Mouse (Mus musculus) myocyte (in vitro differentiated cells): ENCODE data around the gene Ptx3. TPM values are rescaled to one million over a fixed set of nuclear protein-coding genes. Genes with fewer than 3 reads are reported as not detected.
"Not testable (repeated sequence)": the region's sequence is repeated elsewhere in the genome, so short reads cannot be mapped to it uniquely, and the experiment has no call there.

Experiments used
- H3K27me3 ChIP-seq: one replicate; pipeline ENCODE4 v1.6.1; 2011; ENCODE audit not compliant: control insufficient read depth, insufficient read depth, insufficient read length
- H3K36me3 ChIP-seq: one replicate; pipeline ENCODE4 v1.6.1; 2011; ENCODE audit not compliant: control insufficient read depth, insufficient read depth
- H3K4me2 ChIP-seq: one replicate; pipeline ENCODE4 v1.6.1; 2011; ENCODE audit warnings: low read depth, control low read depth
- H3K4me3 ChIP-seq: one replicate; pipeline ENCODE4 v1.5.1; 2011; ENCODE audit warnings: mild to moderate bottlenecking, control low read depth, moderate library complexity
- H3K79me2 ChIP-seq: one replicate; pipeline ENCODE4 v1.6.1; 2011; ENCODE audit not compliant: control insufficient read depth, insufficient read depth
- H3ac ChIP-seq: one replicate; pipeline ENCODE4 v1.6.1; 2011; ENCODE audit not compliant: control insufficient read depth, insufficient read length
- CEBPB ChIP-seq: IDR thresholded peaks from 2 replicates; pipeline ENCODE4 v1.6.1; 2011; ENCODE audit warnings: mild to moderate bottlenecking, moderate library complexity; ENCODE audit not compliant: poor library complexity, insufficient read depth, severe bottlenecking
- E2F4 ChIP-seq: IDR thresholded peaks from one replicate; pipeline ENCODE4 v1.6.1; 2011; ENCODE audit warnings: mild to moderate bottlenecking, control low read depth, moderate library complexity; ENCODE audit not compliant: insufficient read depth
- MAX ChIP-seq: IDR thresholded peaks from one replicate; pipeline ENCODE4 v1.6.1; 2011; ENCODE audit warnings: low read depth, mild to moderate bottlenecking, control low read depth
- MYOD1 ChIP-seq, 3 experiments: IDR thresholded peaks; one replicate each; pipeline ENCODE4 v1.6.1; 2011; ENCODE audit warnings: control low read depth in 2 of 3, low read depth in 2 of 3, mild to moderate bottlenecking in 2 of 3, moderate library complexity in 1 of 3; ENCODE audit not compliant: insufficient read length in 2 of 3, control insufficient read depth in 1 of 3
- MYOG ChIP-seq, 3 experiments: IDR thresholded peaks; one replicate each; pipeline ENCODE4 v1.6.1; 2011; ENCODE audit warnings: control low read depth in 2 of 3, low read depth in 2 of 3, mild to moderate bottlenecking in 2 of 3; ENCODE audit not compliant: insufficient read length in 2 of 3, control insufficient read depth in 1 of 3, insufficient read depth in 1 of 3
- POLR2A ChIP-seq: IDR thresholded peaks from one replicate; pipeline ENCODE4 v1.6.1; 2011; ENCODE audit warnings: low read depth, mild to moderate bottlenecking, control low read depth, moderate library complexity; ENCODE audit not compliant: insufficient read length
- POLR2AphosphoS2 ChIP-seq: IDR thresholded peaks from one replicate; pipeline ENCODE4 v1.6.1; 2011; ENCODE audit warnings: low read depth, control low read depth; ENCODE audit not compliant: insufficient read length
- REST ChIP-seq: IDR thresholded peaks from one replicate; pipeline ENCODE4 v1.6.1; 2011; ENCODE audit warnings: mild to moderate bottlenecking, control low read depth, moderate library complexity; ENCODE audit not compliant: insufficient read depth, insufficient read length
- SRF ChIP-seq: IDR thresholded peaks from one replicate; pipeline ENCODE4 v1.6.1; 2011; ENCODE audit warnings: low read depth; ENCODE audit not compliant: control insufficient read depth, insufficient read length
- TCF12 ChIP-seq: IDR thresholded peaks from one replicate; pipeline ENCODE4 v1.6.1; 2011; ENCODE audit warnings: mild to moderate bottlenecking, control low read depth; ENCODE audit not compliant: poor library complexity, insufficient read depth, severe bottlenecking
- TCF3 ChIP-seq: IDR thresholded peaks from one replicate; pipeline ENCODE4 v1.6.1; 2011; ENCODE audit warnings: low read depth, control low read depth; ENCODE audit not compliant: insufficient read length
- USF1 ChIP-seq: IDR thresholded peaks from one replicate; pipeline ENCODE4 v1.6.1; 2011; ENCODE audit warnings: low read depth, mild to moderate bottlenecking, control low read depth, moderate library complexity
- polyA plus RNA-seq: library from polyadenylated mRNA; unstranded; fragments of >200 nt; fragmentation: generic; extraction: Trizol; gene quantifications from one replicate; pipeline ENCODE4 v1.2.1, GENCODE M21; 2012; ENCODE audit warnings: missing spikeins

Gene Ptx3
- polyA plus RNA-seq, 1 experiment: 0.88 TPM

DNA sequence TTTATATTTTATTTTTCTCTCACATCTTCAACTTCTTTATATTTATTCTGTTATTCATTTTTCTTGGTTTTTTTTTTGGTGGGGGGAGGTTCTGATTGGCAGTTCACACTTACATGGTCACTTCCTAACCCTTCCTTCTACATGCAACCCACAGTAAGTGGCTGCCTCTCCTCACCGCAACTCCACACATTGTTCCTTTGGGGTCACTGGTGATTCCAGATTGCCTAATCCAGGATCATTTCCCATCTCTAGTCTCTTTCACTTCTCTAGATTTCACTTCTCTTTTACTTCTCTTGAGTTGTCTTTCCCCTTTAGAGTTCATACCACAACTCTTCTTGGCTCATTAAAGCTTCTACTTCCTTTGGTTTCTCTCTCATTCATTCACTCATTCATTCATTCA lies 6.2 kb upstream of the Ptx3 start:
- H3K36me3 ChIP-seq: no peaks in the 10 kb centered on the region
- no peaks in the 10 kb centered on the region for H3K79me2 ChIP-seq
- H3K4me2 ChIP-seq: no peak overlapping the region
- H3K4me3 ChIP-seq: no peak overlapping the region
- TF ChIP-seq MYOG (IDR thresholded peaks at IDR 0.05; ENCODE audit: control insufficient read depth in 1 of 3, insufficient read depth in 1 of 3, insufficient read length in 2 of 3, low read depth in 2 of 3): no peak
- no peak overlapping the region for H3ac ChIP-seq
- H3K27me3 ChIP-seq: no peaks in the 10 kb centered on the region

DNA sequence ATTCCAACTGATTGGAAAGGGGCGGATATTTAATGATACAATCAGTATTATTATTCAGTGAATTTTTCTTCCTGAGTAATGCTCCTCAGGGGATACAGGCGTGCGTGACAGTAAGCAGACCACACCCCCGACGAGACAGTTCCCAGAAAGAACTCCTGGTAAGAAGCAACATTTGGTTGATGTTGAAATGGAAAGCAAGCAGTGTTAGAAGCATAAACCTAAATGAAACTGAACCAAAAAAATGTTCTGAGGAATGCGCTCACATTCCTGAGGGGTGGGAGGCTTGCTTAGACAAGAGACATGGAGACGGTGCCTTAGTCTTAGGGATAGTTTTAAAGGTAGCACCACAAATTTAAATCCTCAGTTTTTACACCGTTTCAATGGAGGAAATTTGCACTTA lies 4.0 kb upstream of the Ptx3 start:
- TF ChIP-seq POLR2A (no peak), CEBPB (peak; percentile 86)
- Histone ChIP-seq H3K36me3 (no peaks in the 10 kb centered on the region), H3K4me3 (no peak overlapping the region), H3ac (no peak overlapping the region), H3K27me3 (no peaks in the 10 kb centered on the region), H3K79me2 (no peaks in the 10 kb centered on the region), H3K4me2 (peak overlapping the region; percentile 61)

DNA sequence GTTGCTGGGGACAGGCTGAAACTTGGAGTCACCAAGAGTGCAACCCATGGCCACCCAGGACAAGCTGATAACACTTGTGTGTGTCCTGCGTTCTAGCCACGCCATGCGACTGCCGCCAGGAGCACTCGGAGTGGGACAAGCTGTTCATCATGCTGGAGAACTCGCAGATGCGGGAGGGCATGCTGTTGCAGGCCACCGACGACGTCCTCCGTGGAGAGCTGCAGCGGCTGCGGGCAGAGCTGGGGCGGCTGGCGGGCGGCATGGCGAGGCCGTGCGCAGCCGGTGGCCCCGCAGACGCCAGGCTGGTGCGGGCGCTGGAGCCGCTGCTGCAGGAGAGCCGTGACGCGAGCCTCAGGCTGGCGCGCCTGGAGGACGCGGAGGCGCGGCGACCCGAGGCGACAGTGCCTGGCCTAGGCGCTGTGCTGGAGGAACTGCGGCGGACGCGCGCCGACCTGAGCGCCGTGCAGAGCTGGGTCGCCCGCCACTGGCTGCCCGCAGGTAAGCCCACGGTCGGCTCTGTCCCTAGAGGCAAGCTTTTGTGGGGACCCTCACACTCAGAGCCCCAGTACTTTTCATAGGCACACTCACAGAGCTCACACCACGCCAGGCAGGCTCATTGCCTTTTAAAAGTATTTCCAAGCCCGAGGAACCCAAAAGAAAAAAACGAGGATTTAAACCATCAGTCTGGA lies 988 bp downstream of the Ptx3 start:
- Histone ChIP-seq H3K79me2 (no peaks in the 10 kb centered on the region), H3K36me3 (no peaks in the 10 kb centered on the region), H3K4me3 (peak overlapping the region; percentile 13), H3K4me2 (peak overlapping the region; percentile 61), H3K27me3 (no peaks in the 10 kb centered on the region), H3ac (peak overlapping the region; percentile 38)
- TF ChIP-seq TCF12: no peak
- TF ChIP-seq TCF3: no peak
- TF ChIP-seq MAX: no peak
- TF ChIP-seq E2F4: no peak
- no peak for TF ChIP-seq SRF

DNA sequence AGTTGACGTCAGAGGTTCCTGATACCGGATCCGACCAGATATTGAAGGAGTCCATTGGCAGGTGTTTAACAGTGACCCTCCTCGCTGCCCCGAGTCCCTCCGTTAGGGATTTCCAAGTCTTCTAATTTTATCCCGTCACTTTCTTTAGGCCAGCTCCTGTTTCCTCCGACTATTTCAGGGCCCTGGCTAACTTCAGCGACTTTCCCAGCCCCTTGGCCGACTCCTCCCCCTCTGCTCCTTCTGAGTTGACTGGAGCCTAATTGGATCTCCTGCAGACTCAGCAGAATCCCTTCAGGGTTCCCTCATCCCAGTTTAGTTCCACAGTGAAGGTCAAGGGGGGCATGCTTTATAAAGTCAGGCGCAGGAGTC lies 1.5 kb downstream of the Ptx3 start:
- Histone ChIP-seq H3ac (peak overlapping the region; percentile 38), H3K79me2 (no peaks in the 10 kb centered on the region), H3K4me3 (peak overlapping the region; percentile 13), H3K4me2 (peak overlapping the region; percentile 61), H3K27me3 (no peaks in the 10 kb centered on the region), H3K36me3 (no peaks in the 10 kb centered on the region)
- TF ChIP-seq CEBPB (no peak), USF1 (no peak), POLR2AphosphoS2 (no peak), MYOG (IDR thresholded peaks at IDR 0.05; ENCODE audit: control insufficient read depth in 1 of 3, insufficient read depth in 1 of 3, insufficient read length in 2 of 3, low read depth in 2 of 3) (no peak), SRF (no peak), MYOD1 (IDR thresholded peaks at IDR 0.05; ENCODE audit: control insufficient read depth in 1 of 3, insufficient read length in 2 of 3, low read depth in 2 of 3) (no peak), POLR2A (no peak), MAX (no peak), E2F4 (no peak), TCF3 (no peak), REST (no peak), TCF12 (no peak)

DNA sequence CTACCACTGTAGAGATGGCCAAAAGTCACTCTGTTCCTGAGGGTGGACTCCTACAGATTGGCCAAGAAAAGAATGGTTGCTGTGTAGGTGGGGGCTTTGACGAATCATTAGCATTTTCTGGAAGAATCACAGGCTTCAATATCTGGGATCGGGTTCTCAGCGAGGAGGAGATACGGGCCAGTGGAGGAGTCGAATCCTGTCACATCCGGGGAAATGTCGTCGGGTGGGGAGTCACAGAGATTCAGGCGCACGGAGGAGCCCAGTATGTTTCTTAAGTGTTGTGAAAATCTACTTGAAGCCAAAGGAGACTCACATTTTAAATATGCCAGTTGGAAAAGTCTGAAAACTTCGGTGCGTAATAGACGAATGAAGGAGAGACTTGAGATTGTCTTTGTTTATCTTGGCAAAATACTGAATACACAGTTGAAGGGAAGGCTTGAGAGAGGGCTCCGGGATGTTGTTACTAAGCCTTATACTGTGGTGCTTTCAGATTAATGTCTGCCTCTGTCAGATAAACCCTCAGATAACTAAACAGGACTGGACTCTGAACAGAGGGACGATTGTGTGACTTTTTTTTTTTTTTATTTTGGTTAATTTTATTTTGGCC lies 5.3 kb downstream of the Ptx3 start:
- no peak overlapping the region for H3K4me2 ChIP-seq
- H3K79me2 ChIP-seq: no peaks in the 10 kb centered on the region
- no peaks in the 10 kb centered on the region for H3K36me3 ChIP-seq
- no peak overlapping the region for H3ac ChIP-seq
- TF ChIP-seq MYOG (IDR thresholded peaks at IDR 0.05; ENCODE audit: control insufficient read depth in 1 of 3, insufficient read depth in 1 of 3, insufficient read length in 2 of 3, low read depth in 2 of 3) (no peak), TCF12 (no peak), CEBPB (no peak), E2F4 (no peak), MYOD1 (IDR thresholded peaks at IDR 0.05; ENCODE audit: control insufficient read depth in 1 of 3, insufficient read length in 2 of 3, low read depth in 2 of 3) (no peak), MAX (no peak), TCF3 (no peak), REST (no peak), POLR2A (no peak), SRF (no peak), POLR2AphosphoS2 (no peak), USF1 (no peak)
- H3K27me3 ChIP-seq: no peaks in the 10 kb centered on the region
- no peak overlapping the region for H3K4me3 ChIP-seq

DNA sequence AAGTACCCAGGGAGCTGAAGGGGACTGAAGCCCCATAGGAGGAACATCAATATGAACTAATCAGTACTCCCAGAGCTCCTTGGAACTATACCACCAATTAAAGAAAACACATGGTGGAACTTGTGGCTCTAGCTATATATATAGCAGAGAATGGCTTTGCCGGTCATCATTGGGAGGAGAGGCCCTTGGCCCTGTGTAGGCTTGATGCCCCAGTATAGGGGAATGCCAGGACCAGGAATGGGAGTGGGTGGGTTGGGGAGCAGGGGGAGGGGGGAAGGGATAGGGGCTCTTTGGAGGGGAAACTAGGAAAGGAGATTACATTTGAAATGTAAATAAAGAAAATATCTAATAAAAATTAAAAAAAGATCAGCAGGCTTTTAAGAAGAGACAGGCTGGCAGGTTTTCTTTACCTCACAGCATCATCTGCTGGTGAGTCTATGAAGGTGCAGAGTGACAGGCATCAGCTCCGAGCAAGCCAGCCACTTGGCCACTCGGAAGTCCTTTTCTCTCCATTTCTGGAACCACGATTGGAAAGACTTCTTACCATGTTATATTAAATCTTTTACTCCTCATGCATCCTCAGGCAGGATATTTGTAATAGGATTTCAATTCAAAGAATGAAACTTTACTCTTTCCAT lies 16.6 kb downstream of the Ptx3 start:
- H3K27me3 ChIP-seq, H3ac ChIP-seq, H3K36me3 ChIP-seq, H3K4me3 ChIP-seq, H3K79me2 ChIP-seq: not testable (repeated sequence)
- peak overlapping the region; percentile 66 for H3K4me2 ChIP-seq
